Mouse (Mus musculus) bone marrow, adult 2 months (tissue): ENCODE data around the gene Fbxo28.

Experiments used
- CTCF ChIP-seq: fragments of 200-500 bp; IDR thresholded peaks from 2 replicates; pipeline ENCODE4 v1.5.1; 2011; ENCODE audit warnings: low read length, control low read depth; ENCODE audit not compliant: control insufficient read depth, insufficient read depth
- POLR2A ChIP-seq: fragments of 200-500 bp; IDR thresholded peaks from 2 replicates; pipeline ENCODE4 v1.6.1; 2011; ENCODE audit warnings: low read depth, mild to moderate bottlenecking, control low read depth, low read length, borderline replicate concordance; ENCODE audit not compliant: control insufficient read depth

DNA sequence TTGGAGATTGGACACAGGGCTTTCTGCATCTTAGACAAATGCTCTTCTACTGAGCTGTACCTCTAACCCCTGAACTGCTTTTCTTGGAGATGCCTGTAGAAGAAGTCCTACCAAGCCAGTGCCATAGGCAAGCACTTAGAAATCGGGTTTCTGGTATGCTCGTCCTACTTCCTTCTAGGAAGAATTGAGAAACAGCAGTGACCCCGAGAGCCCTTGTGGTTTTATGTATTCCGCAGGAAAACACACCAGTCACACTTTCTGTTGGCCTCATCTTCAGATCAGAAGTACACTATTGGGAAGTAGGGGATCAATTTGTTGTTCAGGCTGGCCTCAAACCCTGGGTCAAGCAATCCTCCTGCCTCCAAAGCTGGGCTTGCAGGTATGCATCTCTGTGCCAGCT lies 28.0 kb upstream of the Fbxo28 start:
- TF ChIP-seq CTCF (no peak), POLR2A (no peak)
